Mouse (Mus musculus) cerebral cortex, adult 2 months (tissue): ENCODE results near the gene Zranb1.

Source experiments
- WGBS: fragments of 180-500 bp; shearing (Covaris S2); methylation state at CpG from one replicate; pipeline ENCODE4 v1.1.7; 2018; 5-methylcytosine and 5-hydroxymethylcytosine counted together

Zranb1 gene

DNA sequence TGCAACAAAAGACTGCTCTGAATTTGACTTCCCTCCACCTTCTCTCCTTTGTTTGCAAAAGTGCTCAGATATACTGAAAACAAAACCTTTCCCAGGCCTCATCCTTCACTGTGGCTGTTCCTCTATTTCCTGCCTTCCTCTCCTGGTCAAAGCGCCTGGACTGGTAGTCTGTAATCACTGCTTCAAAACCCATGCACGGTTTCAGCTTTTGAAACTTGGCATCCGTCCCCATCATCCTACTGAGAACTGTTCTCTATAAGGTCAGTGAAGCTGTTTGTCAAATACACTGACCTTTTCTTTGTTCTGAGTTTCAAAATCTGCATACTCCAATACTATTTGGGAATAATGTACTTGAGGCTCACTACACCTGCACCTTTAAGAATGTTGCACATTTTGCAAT, 3.7 kb upstream of the Zranb1 start:
- 54% methylated on average over 3 of the region's 3 CpGs for WGBS

DNA sequence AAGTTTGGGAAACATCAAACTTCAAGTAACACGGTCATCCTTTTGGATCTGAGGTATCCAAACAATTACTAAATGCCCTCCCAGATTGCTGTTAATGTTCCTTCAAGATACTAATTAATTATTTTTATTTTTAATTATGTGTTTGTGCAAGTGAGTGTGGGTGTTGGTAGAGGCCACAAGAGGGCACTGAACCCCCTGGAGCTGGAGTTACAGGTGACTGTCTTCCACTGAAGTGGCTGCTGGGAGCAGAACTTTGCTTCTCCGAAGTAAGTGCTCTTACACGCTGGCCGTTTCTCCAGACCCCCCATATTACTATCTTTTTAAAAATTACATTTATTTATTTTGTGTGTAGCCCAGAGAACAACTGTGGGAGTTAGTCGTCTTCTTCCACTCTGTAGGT, 887 bp upstream of the Zranb1 start:
- 85% methylated on average over 5 of the region's 5 CpGs for WGBS

GRCm38 (mm10) chr7:132931560-132932351, 814 bp downstream of the Zranb1 start:
- under 1% methylated on average over 55 of the region's 55 CpGs for WGBS

DNA sequence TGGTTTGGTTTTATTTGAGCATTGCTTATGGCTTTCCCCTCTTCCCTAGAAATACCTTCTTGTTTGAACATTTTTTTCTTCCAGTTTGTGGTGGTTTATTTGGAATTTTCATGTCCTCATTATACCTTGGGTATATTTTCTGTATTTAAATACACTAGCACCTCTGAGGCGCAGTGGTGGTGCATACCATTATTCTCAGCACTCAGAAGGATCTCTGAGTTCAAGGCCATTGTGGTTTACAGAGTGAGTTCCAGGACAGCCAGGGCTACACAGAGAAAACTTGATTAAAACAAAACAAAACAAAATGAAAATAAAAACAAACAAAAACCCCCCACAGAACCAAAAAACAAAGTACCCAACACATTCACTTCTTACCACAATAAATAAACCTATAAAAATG, 2.4 kb downstream of the Zranb1 start:
- WGBS = 56% methylated on average over 1 of the region's 1 CpGs

GRCm38 (mm10) chr7:132939118-132939517, 8.2 kb downstream of the Zranb1 start:
- 79% methylated on average over 2 of the region's 2 CpGs for WGBS

DNA sequence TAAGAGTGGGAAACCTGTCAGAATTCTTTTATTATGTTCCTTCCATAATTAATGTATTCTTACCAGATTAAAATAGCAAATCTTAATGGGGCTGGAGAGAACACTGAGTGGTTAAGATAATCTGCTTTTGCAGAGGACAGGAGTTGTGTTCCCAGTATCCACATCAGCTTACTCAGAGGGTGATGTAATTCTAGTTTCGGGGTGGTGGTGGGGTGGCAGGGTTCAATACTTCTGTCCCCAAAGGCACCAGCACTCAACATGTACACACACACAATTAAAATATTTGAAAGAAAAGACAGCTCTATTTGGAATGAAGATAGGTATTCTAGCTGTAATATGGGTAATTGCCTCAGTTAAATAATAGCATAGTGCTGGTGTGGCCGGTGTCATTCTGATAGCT, 9.6 kb downstream of the Zranb1 start:
- WGBS = 79% methylated on average over 2 of the region's 2 CpGs

DNA sequence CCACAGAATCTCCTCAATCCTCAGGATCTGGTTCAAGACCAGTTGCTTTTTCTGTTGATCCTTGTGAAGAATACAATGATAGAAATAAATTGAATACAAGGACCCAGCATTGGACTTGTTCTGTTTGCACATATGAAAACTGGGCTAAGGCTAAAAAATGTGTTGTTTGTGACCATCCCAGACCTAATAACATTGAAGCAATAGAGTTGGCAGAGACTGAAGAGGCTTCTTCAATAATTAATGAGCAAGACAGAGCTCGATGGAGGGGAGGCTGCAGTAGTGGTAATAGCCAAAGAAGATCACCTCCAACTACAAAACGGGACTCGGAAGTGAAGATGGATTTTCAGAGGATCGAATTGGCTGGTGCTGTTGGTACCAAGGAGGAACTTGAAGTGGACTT, 19.0 kb downstream of the Zranb1 start:
- WGBS = 78% methylated on average over 4 of the region's 4 CpGs

GRCm38 (mm10) chr7:132950613-132951012, 19.7 kb downstream of the Zranb1 start:
- WGBS = 72% methylated on average over 3 of the region's 3 CpGs

- WGBS = 72% methylated on average over 3 of the region's 3 CpGs
These were observed 33.5 kb downstream of the Zranb1 start for GRCm38 (mm10) chr7:132964395-132964794.

GRCm38 (mm10) chr7:132965707-132966106, 34.8 kb downstream of the Zranb1 start:
- 86% methylated on average over 2 of the region's 2 CpGs for WGBS

- 97% methylated on average over 2 of the region's 2 CpGs for WGBS
These were observed 41.1 kb downstream of the Zranb1 start for GRCm38 (mm10) chr7:132972079-132972478.

GRCm38 (mm10) chr7:132976079-132976478, 45.1 kb downstream of the Zranb1 start:
- WGBS = 81% methylated on average over 2 of the region's 2 CpGs

DNA sequence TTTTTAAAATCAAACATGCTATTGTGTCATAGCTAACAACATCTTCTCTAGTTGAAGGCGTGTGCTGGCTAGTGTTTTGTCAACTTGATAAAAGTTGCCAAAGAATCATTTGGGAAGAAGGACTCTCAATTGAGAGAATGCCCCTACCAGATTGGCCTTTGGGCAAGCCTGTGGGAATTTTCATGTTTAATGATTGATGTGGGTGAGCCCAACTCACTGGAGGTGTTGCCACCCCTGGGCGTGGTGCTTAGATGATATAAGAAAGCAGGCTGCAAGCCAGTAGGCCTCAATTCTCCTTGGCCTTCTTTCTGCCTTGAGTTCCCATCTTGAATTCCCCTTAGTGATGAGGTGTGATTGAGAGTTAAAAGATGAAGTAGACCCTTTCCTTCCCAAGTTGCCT, 47.0 kb downstream of the Zranb1 start:
- 97% methylated on average over 2 of the region's 2 CpGs for WGBS

DNA sequence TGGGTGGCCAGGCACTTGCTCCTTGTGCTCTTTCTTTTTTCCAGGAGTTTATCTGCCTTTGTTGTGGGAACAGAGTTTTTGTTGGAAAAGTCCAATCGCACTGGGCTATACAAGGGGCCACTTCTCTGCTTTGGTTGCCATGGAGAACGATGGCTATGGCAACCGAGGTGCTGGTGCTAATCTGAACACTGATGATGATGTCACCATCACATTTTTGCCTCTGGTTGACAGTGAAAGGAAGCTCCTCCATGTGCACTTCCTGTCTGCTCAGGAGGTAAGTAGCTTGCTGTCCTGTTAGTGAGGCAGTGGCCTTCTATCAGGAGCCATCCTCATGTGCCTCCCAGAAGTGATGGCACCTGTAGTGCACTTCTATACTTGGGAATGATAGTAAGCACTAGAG, 51.7 kb downstream of the Zranb1 start:
- 27% methylated on average over 3 of the region's 3 CpGs for WGBS

- 91% methylated on average over 5 of the region's 5 CpGs for WGBS
These were observed 58.9 kb downstream of the Zranb1 start for GRCm38 (mm10) chr7:132989839-132990238.

DNA sequence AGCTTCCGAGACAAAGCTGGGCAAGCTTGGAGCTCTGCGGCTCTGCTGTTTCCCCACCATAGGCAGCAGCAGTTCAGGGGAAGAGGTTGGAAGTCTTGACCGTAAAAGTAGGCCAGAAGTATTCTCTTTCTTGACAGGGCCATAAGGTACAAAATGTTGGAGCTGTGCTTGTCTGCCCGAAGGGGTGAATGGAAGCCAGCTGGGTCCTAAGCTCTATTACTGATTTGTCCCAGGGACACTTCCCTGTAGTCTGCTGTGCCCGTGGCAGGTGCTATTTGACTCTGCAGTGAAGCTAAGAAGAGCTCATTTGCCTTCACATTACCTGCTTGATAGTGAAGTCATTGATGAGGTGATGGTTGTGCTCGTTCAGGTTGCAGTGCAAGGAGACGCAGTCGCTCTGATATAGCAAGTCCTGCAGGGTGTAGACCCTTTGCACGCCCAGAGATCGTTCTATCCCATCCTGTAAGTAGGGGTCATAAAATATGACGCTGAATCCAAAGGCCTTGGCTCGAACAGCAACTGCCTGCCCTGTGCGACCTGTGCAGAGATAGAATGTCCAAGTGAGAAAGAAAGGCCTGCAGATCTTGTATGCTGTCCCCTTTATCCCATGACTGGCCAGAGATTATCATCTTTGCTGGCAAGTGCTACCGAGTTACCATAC, 60.4 kb downstream of the Zranb1 start:
- WGBS = 91% methylated on average over 14 of the region's 14 CpGs

DNA sequence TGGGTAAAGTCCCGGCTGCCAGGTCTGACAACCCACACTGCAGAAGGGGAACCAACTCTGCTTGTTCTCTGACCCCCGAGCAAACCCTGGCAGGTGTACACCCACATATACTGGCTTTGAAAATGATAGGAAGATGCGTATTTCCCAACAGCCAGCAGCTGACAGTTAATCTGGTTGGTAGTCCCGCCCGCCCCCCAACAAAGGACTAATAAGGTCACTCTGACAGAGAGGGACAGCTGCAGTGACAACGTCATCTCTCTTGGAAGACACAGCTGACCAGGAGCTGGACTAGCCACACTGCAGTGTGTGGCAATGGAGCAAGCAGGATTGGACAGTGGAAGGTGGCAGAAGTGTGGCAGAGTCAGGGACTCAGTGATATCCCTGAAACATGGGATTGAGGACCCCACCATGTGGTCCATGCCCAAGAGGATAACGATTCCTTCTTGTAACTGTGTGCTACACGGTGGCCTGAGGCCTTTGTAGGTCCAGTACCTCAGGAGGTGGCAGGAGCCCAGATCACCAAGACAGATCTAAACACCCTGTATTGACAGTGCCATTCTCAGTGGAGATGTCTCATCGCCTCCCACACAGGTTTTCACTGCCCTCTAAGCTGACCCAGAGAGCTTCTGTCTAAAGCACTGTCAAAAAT, 62.1 kb downstream of the Zranb1 start:
- 85% methylated on average over 9 of the region's 9 CpGs for WGBS

DNA sequence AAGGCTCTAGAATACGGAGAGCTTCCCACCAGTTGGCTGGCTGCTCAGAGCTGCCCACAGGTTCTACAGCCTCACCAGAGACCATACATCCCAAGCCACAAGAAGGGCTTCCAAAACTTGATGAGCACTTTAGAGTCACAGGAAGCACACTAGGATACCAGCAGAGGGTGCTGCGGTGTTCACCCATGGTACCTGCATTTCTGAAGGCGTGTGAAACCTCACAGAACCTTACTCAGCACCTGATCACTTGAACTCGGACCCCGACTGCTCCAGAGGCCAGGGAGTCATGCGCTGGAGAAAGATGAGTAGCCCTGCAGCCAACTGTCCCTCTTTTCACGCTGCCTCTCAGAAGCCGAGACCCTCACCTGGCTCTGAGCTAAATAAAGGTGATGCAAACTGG, 63.2 kb downstream of the Zranb1 start:
- 89% methylated on average over 8 of the region's 8 CpGs for WGBS

DNA sequence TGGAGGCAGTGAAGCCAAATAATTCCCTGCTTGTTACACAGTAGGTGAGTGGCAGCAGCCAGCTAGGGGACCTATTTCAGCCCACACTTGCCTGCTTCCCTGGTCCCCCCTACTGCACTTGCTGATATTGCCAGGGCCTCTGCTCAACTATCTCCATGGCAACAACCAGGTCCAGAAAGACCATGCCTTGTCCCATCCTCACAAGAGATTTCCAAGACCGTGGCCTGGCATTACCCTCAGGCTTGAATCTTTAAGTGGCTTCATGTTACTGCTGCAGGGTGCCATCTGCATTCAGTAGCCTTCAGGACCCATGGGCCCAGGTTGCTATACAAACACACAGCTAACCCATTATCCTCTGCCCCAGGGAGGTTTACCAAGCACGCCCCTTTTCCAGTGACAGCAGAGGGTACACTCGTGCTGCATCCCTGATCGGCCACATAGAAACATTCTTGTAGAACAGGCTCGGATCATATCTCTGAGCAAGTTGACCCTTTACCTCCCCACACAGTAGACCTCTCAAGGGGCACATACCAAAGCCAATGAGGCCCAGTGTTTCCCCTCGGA, 63.8 kb downstream of the Zranb1 start:
- 85% methylated on average over 6 of the region's 6 CpGs for WGBS

- 92% methylated on average over 5 of the region's 5 CpGs for WGBS
These were observed 65.4 kb downstream of the Zranb1 start for GRCm38 (mm10) chr7:132996391-132996790.

- WGBS = 95% methylated on average over 12 of the region's 12 CpGs
These were observed 67.7 kb downstream of the Zranb1 start for GRCm38 (mm10) chr7:132998639-132999038.

DNA sequence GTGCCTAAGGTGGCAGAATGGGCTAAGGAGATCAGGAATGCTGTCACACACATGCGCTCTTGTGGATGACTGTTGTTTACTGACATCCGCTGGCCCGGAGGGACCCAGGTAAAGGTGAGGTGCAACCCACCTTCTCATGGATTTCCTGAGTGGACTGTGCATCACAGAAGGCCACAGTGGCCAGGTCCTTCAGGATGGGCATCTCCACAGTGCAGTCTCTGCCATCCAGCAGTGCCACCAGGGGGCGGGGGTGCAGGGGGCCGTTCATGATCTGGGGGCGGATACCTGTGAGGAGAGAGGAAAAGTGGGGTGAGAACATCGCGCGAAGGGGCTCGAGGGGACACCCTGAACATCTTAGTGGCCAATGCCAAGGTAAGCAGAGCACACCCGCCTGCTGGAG, 68.1 kb downstream of the Zranb1 start:
- WGBS = 95% methylated on average over 11 of the region's 11 CpGs

DNA sequence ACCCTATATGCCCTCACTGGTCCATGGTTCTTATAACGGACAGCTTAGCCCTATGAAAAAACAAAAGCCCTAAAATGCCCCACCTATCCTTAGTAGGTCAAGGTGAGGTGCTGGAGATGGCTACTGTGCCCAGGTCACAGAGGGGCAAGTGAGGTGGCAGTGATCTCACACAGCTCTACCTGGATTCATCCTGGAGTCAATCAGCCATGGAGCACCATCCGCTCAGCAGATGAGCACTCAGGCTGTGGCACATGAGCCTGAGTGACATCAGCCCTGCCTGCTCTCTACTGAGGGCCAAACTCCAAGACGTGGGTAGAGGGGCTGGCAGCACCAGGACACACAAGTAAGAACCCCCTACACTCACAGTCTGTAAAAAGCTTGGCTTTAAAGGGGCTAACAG, 70.4 kb downstream of the Zranb1 start:
- 84% methylated on average over 3 of the region's 3 CpGs for WGBS
